In the genomic region with DNA sequence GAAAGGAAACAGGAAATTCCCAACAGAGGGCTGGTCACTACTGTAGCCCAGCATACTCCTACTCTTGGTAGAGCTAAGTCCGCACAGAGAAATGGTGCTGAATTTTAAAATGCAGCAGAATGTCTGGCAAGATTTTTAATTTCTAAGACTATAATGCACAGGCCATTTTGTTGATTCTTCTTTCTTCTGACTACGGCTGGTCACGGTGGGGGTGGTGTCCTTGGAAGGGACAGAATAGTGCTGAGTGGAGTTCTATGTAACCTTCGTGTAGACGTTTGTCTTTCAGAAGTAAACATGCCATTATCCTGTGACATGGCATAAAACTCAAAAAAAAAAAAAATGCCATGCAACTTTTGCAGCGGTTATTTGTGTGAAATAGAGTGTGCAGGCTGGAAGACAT, we compare ENCODE assay signal across 28 mouse cellular contexts.
"Had no signal": no experiment of that assay in that cellular context is flagged by ENCODE, and none has a peak within 500 bp of the region (broad histone marks: within the 10 kb centered on the region; RNA-seq: fewer than 3 reads in every experiment).

No protein-coding gene starts in this region.

- H3K27ac ChIP-seq: embryonic facial prominence, embryonic 10.5 days; embryonic facial prominence, embryonic 12.5 days; embryonic facial prominence, embryonic 13.5 days; embryonic facial prominence, embryonic 15.5 days; forebrain, embryonic 10.5 days; forebrain, embryonic 12.5 days; forebrain, embryonic 13.5 days; forebrain, embryonic 15.5 days; gastrocnemius, adult 2 months; heart, adult 2 months; heart, embryonic 10.5 days had no signal

- H3K4me3 ChIP-seq: embryonic facial prominence, embryonic 10.5 days; embryonic facial prominence, embryonic 12.5 days; embryonic facial prominence, embryonic 13.5 days; embryonic facial prominence, embryonic 15.5 days; erythroblast, embryonic 14.5 days; forebrain, embryonic 10.5 days; forebrain, embryonic 12.5 days; forebrain, embryonic 13.5 days; forebrain, embryonic 15.5 days; gastrocnemius, adult 2 months; heart, adult 2 months; heart, embryonic 10.5 days had no signal

- ATAC-seq: forebrain, embryonic 13.5 days; forebrain, embryonic 14.5 days; forebrain, embryonic 15.5 days; forebrain, embryonic 16.5 days; forebrain, postnatal 0 days had no signal

- DNase-seq: cerebellum, adult 8-10 months; cerebellum, adult 9-10 months; cerebellum, adult 9-11 months; cerebellum, postnatal 10 days; cerebellum, postnatal 14 days; cerebellum, postnatal 25 days; cerebellum, postnatal 36 days; embryo, embryonic 11 days; forebrain, postnatal 0 days; gastrocnemius, adult 2 months; gastrocnemius, postnatal 10 days; gastrocnemius, postnatal 14 days; gastrocnemius, postnatal 25 days; gastrocnemius, postnatal 36 days; heart, adult 18-20 months; heart, adult 2 months had no signal
